Mouse (Mus musculus) thymus, adult 2 months (tissue): Measurements from ENCODE around the gene Neurod2.

ENCODE experiments used
- CTCF ChIP-seq: fragments of 200-500 bp; IDR thresholded peaks from 2 replicates; pipeline ENCODE4 v1.5.1; 2012; ENCODE audit warnings: mild to moderate bottlenecking, control low read depth, low read length, moderate library complexity, borderline replicate concordance; ENCODE audit not compliant: control insufficient read depth, poor library complexity, insufficient read depth; ENCODE audit errors: extremely low read depth
- POLR2A ChIP-seq: fragments of 200-500 bp; IDR thresholded peaks from 2 replicates; pipeline ENCODE4 v1.6.1; 2012; ENCODE audit warnings: mild to moderate bottlenecking, low read length, control low read depth, moderate library complexity; ENCODE audit not compliant: control insufficient read depth, poor library complexity, insufficient read depth; ENCODE audit errors: extremely low read depth

DNA sequence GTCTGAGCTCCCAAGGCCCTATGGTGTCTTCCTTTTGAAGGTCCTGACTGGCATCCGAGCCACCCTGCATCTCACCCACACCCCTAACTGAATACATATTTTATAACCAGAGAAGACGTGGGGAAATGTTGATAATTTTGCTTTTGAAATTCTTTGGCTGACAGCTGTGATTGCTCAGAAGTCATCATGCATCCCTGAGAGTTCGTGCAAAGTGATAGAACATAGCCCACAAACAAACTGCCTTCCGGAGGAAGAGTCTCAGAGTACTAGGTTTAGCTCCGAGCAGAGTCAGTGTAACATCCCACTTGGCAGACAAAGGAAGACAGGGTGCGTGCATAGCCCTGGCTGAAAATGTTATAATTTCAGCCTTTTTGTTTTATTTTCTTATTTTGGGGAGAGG is 43.8 kb upstream of the Neurod2 start:
- TF ChIP-seq POLR2A: no peak
- no peak for TF ChIP-seq CTCF
